In the genomic region with DNA sequence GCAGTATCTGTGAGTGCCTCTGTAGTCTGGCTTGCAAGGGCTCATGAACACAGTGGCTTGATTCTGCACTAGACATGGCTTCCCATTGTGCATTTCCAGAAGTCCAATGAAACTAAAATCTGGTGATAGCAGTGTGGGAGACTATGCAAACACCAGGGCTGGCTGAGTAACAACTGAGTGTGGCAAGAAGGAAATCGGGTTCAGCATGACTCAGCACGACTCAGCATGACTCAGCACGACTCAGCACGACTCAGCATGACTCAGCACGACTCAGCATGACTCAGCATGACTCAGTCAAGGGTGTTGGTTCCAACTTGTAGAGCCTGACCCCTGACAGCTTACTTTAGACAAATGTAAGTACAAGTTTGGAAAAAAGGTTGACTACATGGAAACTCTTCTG, we compare ENCODE assay signal across 17 mouse cellular contexts.
DNase-seq lines count a peak whose midpoint lies in the region; ATAC-seq and TF ChIP-seq lines count a peak whose summit lies in the region.
"Had no signal": no experiment of that assay in that cellular context is flagged by ENCODE, and none has a peak within 500 bp of the region (broad histone marks: within the 10 kb centered on the region; RNA-seq: fewer than 3 reads in every experiment).

No protein-coding gene starts in this region.

- no peak overlapping the region for H3K4me3 ChIP-seq in liver, embryonic 12.5 days
- H3K4me3 ChIP-seq in G1E (ENCODE audit: low read depth, low read length): no peak overlapping the region
- no peak overlapping the region for H3K4me3 ChIP-seq in kidney, embryonic 15.5 days (replicated peaks)
- H3K4me3 ChIP-seq in intestine, embryonic 16.5 days (ENCODE audit: low read length): no peak overlapping the region
- H3K4me3 ChIP-seq: forebrain, embryonic 15.5 days; hindbrain, embryonic 15.5 days; limb, embryonic 10.5 days; midbrain, embryonic 12.5 days; neural tube, embryonic 12.5 days had no signal

- peaks cover 6% of the 10 kb centered on the region for H3K9me3 ChIP-seq in liver, embryonic 12.5 days (replicated peaks)
- H3K9me3 ChIP-seq in G1E (replicated peaks): peaks cover 27% of the 10 kb centered on the region
- no peaks in the 10 kb centered on the region for H3K9me3 ChIP-seq in kidney, embryonic 15.5 days (replicated peaks)
- H3K9me3 ChIP-seq in intestine, embryonic 16.5 days (ENCODE audit: control insufficient read depth, low read length): no peaks in the 10 kb centered on the region
- H3K9me3 ChIP-seq: forebrain, embryonic 15.5 days; hindbrain, embryonic 15.5 days; limb, embryonic 10.5 days; midbrain, embryonic 12.5 days; neural tube, embryonic 12.5 days had no signal

- no peaks in the 10 kb centered on the region for H3K27me3 ChIP-seq in liver, embryonic 12.5 days (replicated peaks)
- H3K27me3 ChIP-seq in G1E (ENCODE audit: insufficient read depth, low read length): no peaks in the 10 kb centered on the region
- no peaks in the 10 kb centered on the region for H3K27me3 ChIP-seq in kidney, embryonic 15.5 days
- H3K27me3 ChIP-seq in intestine, embryonic 16.5 days (replicated peaks; ENCODE audit: control insufficient read depth, insufficient read depth, low read length): no peaks in the 10 kb centered on the region
- H3K27me3 ChIP-seq: forebrain, embryonic 15.5 days; hindbrain, embryonic 15.5 days; midbrain, embryonic 12.5 days; neural tube, embryonic 12.5 days had no signal

- ATAC-seq in liver, embryonic 12.5 days: 0 out of 2 replicates have a peak, but pooled peaks have one; percentile 18
- ATAC-seq in G1E (ENCODE audit: extremely low read depth, insufficient number of reproducible peaks, low FRiP score, poor library complexity, severe bottlenecking): peak; percentile 25; the same call in 1 of the 2 replicates
- peak; percentile 50; the same call in 1 of the 2 replicates for ATAC-seq in megakaryocyte progenitor cell, adult 5-6 weeks (replicated peaks; ENCODE audit: poor library complexity)
- no peak for ATAC-seq in kidney, embryonic 15.5 days (replicated peaks; ENCODE audit: low FRiP score)
- ATAC-seq in intestine, embryonic 16.5 days: no peak
- ATAC-seq: forebrain, embryonic 15.5 days had no signal

- no peak overlapping the region for H3K9ac ChIP-seq in liver, embryonic 12.5 days
- no peak overlapping the region for H3K9ac ChIP-seq in kidney, embryonic 15.5 days
- H3K9ac ChIP-seq in intestine, embryonic 16.5 days (ENCODE audit: low read depth, low read length): no peak overlapping the region
- H3K9ac ChIP-seq: forebrain, embryonic 15.5 days; hindbrain, embryonic 15.5 days; lung, embryonic 14.5 days; midbrain, embryonic 12.5 days; neural tube, embryonic 12.5 days had no signal

- WGBS in liver, embryonic 12.5 days (ENCODE audit: insufficient replicate concordance): 61% methylated on average over 5 of the region's 5 CpGs
- WGBS in kidney, embryonic 15.5 days: 90% methylated on average over 5 of the region's 5 CpGs
- WGBS in intestine, embryonic 16.5 days: 86% methylated on average over 5 of the region's 5 CpGs

- no peak overlapping the region for H3K27ac ChIP-seq in liver, embryonic 12.5 days
- H3K27ac ChIP-seq in kidney, embryonic 15.5 days: no peak overlapping the region
- H3K27ac ChIP-seq in intestine, embryonic 16.5 days (ENCODE audit: low read length): no peak overlapping the region
- H3K27ac ChIP-seq: forebrain, embryonic 15.5 days; hindbrain, embryonic 15.5 days; limb, embryonic 10.5 days; midbrain, embryonic 12.5 days; neural tube, embryonic 12.5 days had no signal

- H3K36me3 ChIP-seq in liver, embryonic 12.5 days: no peaks in the 10 kb centered on the region
- H3K36me3 ChIP-seq in G1E (replicated peaks): no peaks in the 10 kb centered on the region
- H3K36me3 ChIP-seq in kidney, embryonic 15.5 days: no peaks in the 10 kb centered on the region
- H3K36me3 ChIP-seq in intestine, embryonic 16.5 days (ENCODE audit: control insufficient read depth, insufficient read depth, low read length): no peaks in the 10 kb centered on the region
- H3K36me3 ChIP-seq: forebrain, embryonic 15.5 days; hindbrain, embryonic 15.5 days; limb, embryonic 10.5 days; midbrain, embryonic 12.5 days; neural tube, embryonic 12.5 days had no signal

- H3K4me2 ChIP-seq in liver, embryonic 12.5 days: no peak overlapping the region
- H3K4me2 ChIP-seq in kidney, embryonic 15.5 days: no peak overlapping the region
- no peak overlapping the region for H3K4me2 ChIP-seq in intestine, embryonic 16.5 days (ENCODE audit: low read depth, low read length)
- H3K4me2 ChIP-seq: forebrain, embryonic 15.5 days; hindbrain, embryonic 15.5 days; lung, embryonic 14.5 days; midbrain, embryonic 12.5 days; neural tube, embryonic 12.5 days had no signal

- DNase-seq in liver: no peak
- DNase-seq in G1E (ENCODE audit: low spot score): no peak
- DNase-seq in brain, adult 2 months (ENCODE audit: low read depth, low spot score): peak; percentile 60
- no peak for DNase-seq in ovary, postnatal 36 days (ENCODE audit: low spot score)
- DNase-seq: gastrocnemius, postnatal 25 days; lung, embryonic 14.5 days; retina, postnatal 1 day; spleen, adult 18-20 months had no signal

- no peaks in the 10 kb centered on the region for H3K4me1 ChIP-seq in liver, embryonic 12.5 days
- H3K4me1 ChIP-seq in G1E (ENCODE audit: insufficient read depth, low read depth, low read length): peaks cover 4% of the 10 kb centered on the region; the same call in 1 of the 2 replicates
- H3K4me1 ChIP-seq in kidney, embryonic 15.5 days: no peaks in the 10 kb centered on the region
- no peaks in the 10 kb centered on the region for H3K4me1 ChIP-seq in intestine, embryonic 16.5 days (ENCODE audit: control insufficient read depth, insufficient read depth, low read length)
- H3K4me1 ChIP-seq: forebrain, embryonic 15.5 days; hindbrain, embryonic 15.5 days; limb, embryonic 10.5 days; neural tube, embryonic 12.5 days had no signal

- TF ChIP-seq CTCF in G1E (IDR thresholded peaks at IDR 0.05; ENCODE audit: low read depth, low read length): no peak

Comparison
In these comparisons a context has a peak if more than half of its experiments do, and no peak if none do; other contexts are left out.
1. ATAC-seq: peak in liver, embryonic 12.5 days (single experiment), G1E (single experiment) and megakaryocyte progenitor cell, adult 5-6 weeks (single experiment); none in kidney, embryonic 15.5 days (single experiment) and intestine, embryonic 16.5 days (single experiment).